24 mouse cellular contexts compared by ENCODE assay signal in genomic region chr5:28157044-28157730, GRCm38 (mm10). TPM values are rescaled to one million over a fixed set of nuclear protein-coding genes. Genes with fewer than 3 reads are reported as not detected.
A peak's percentile ranks its signal among the peaks of the same experiment; 100 is the strongest.
DNase-seq lines count a peak whose midpoint lies in the region; ATAC-seq lines count a peak whose summit lies in the region.
"Had no signal": no experiment of that assay in that cellular context is flagged by ENCODE, and none has a peak within 500 bp of the region (broad histone marks: within the 10 kb centered on the region; RNA-seq: fewer than 3 reads in every experiment).

No protein-coding gene starts in this region.

- H3K9ac ChIP-seq in hindbrain, embryonic 11.5 days (ENCODE audit: low read depth, low read length): no peak overlapping the region
- no peak overlapping the region for H3K9ac ChIP-seq in midbrain, embryonic 16.5 days (ENCODE audit: low read depth, low read length)
- H3K9ac ChIP-seq: embryonic facial prominence, embryonic 15.5 days; forebrain, embryonic 15.5 days; heart, embryonic 15.5 days; limb, embryonic 12.5 days; liver, postnatal 0 days had no signal

- no peaks in the 10 kb centered on the region for H3K9me3 ChIP-seq in hindbrain, embryonic 10.5 days
- H3K9me3 ChIP-seq in hindbrain, embryonic 11.5 days (ENCODE audit: control insufficient read depth, low read length): no peaks in the 10 kb centered on the region
- H3K9me3 ChIP-seq in midbrain, embryonic 10.5 days (replicated peaks): no peaks in the 10 kb centered on the region
- H3K9me3 ChIP-seq in midbrain, embryonic 16.5 days (replicated peaks; ENCODE audit: control insufficient read depth, low read length, poor library complexity, severe bottlenecking): no peaks in the 10 kb centered on the region
- H3K9me3 ChIP-seq: embryonic facial prominence, embryonic 15.5 days; forebrain, embryonic 15.5 days; heart, embryonic 15.5 days; limb, embryonic 12.5 days had no signal

- DNase-seq in hindbrain, embryonic 10.5 days (ENCODE audit: low spot score): no peak
- no peak for DNase-seq in hindbrain, embryonic 11.5 days (ENCODE audit: low spot score)
- peak; percentile 22 for DNase-seq in ZHBTc4 (ENCODE audit: low read depth, low spot score)
- DNase-seq in midbrain, embryonic 10.5 days (ENCODE audit: low spot score): peak; percentile 52
- no peak for DNase-seq in heart, postnatal 10 days
- DNase-seq: adrenal gland, postnatal 10 days; cerebellum, adult 8-10 months; heart, postnatal 4 days; kidney, adult 18-20 months; liver, postnatal 0 days; lung, postnatal 14 days had no signal

- intact Hi-C loops in heart, postnatal 10 days (cut with DNase I): no loop called here

- H3K27me3 ChIP-seq in hindbrain, embryonic 10.5 days (ENCODE audit: insufficient read depth, poor library complexity, severe bottlenecking): peaks cover 99% of the 10 kb centered on the region
- H3K27me3 ChIP-seq in hindbrain, embryonic 11.5 days (ENCODE audit: control insufficient read depth, insufficient read depth, low read length): peaks cover 60% of the 10 kb centered on the region
- H3K27me3 ChIP-seq in midbrain, embryonic 10.5 days (ENCODE audit: low read depth, poor library complexity, severe bottlenecking): peaks cover 100% of the 10 kb centered on the region
- peaks cover 46% of the 10 kb centered on the region for H3K27me3 ChIP-seq in midbrain, embryonic 16.5 days (ENCODE audit: control insufficient read depth, insufficient read depth, low read depth, low read length)

- 3% methylated on average over 9 of the region's 9 CpGs for whole genome bisulfite sequencing in hindbrain, embryonic 10.5 days
- 3% methylated on average over 9 of the region's 9 CpGs for WGBS in hindbrain, embryonic 11.5 days
- WGBS in midbrain, embryonic 10.5 days: 1% methylated on average over 9 of the region's 9 CpGs
- 6% methylated on average over 9 of the region's 9 CpGs for WGBS in midbrain, embryonic 16.5 days

- peaks cover 46% of the 10 kb centered on the region for H3K4me1 ChIP-seq in hindbrain, embryonic 10.5 days (replicated peaks)
- no peaks in the 10 kb centered on the region for H3K4me1 ChIP-seq in hindbrain, embryonic 11.5 days (replicated peaks; ENCODE audit: control insufficient read depth, insufficient read depth, low read length)
- H3K4me1 ChIP-seq in midbrain, embryonic 10.5 days: peaks cover 53% of the 10 kb centered on the region
- peaks cover 6% of the 10 kb centered on the region for H3K4me1 ChIP-seq in midbrain, embryonic 16.5 days (ENCODE audit: control insufficient read depth, insufficient read depth, low read length)

- H3K36me3 ChIP-seq in hindbrain, embryonic 10.5 days: no peaks in the 10 kb centered on the region
- H3K36me3 ChIP-seq in hindbrain, embryonic 11.5 days (ENCODE audit: control insufficient read depth, insufficient read depth, low read length): no peaks in the 10 kb centered on the region
- no peaks in the 10 kb centered on the region for H3K36me3 ChIP-seq in midbrain, embryonic 10.5 days
- no peaks in the 10 kb centered on the region for H3K36me3 ChIP-seq in midbrain, embryonic 16.5 days (ENCODE audit: control insufficient read depth, insufficient read depth, low read length)
- H3K36me3 ChIP-seq: embryonic facial prominence, embryonic 15.5 days; forebrain, embryonic 15.5 days; heart, embryonic 15.5 days; limb, embryonic 12.5 days had no signal

- no peak for ATAC-seq in hindbrain, embryonic 11.5 days (ENCODE audit: low FRiP score)
- ATAC-seq in midbrain, embryonic 16.5 days: no peak
- ATAC-seq in erythroblast, adult 5-6 weeks (replicated peaks; ENCODE audit: low FRiP score, poor library complexity, severe bottlenecking): no peak
- ATAC-seq: CD4-positive, CD25-positive, alpha-beta regulatory T cell, adult 4 months; forebrain, embryonic 15.5 days; liver, postnatal 0 days had no signal

- H3K4me3 ChIP-seq in hindbrain, embryonic 10.5 days: peak overlapping the region; percentile 45
- H3K4me3 ChIP-seq in hindbrain, embryonic 11.5 days (ENCODE audit: low read depth, low read length): no peak overlapping the region
- H3K4me3 ChIP-seq in midbrain, embryonic 10.5 days: peak overlapping the region; percentile 51
- H3K4me3 ChIP-seq in midbrain, embryonic 16.5 days (ENCODE audit: low read depth, low read length): no peak overlapping the region
- H3K4me3 ChIP-seq: forebrain, embryonic 15.5 days had no signal

- H3K27ac ChIP-seq in hindbrain, embryonic 10.5 days: peak overlapping the region; percentile 87; the same call in 1 of the 2 replicates
- H3K27ac ChIP-seq in hindbrain, embryonic 11.5 days (ENCODE audit: low read depth, low read length): no peak overlapping the region
- peak overlapping the region; percentile 91 for H3K27ac ChIP-seq in midbrain, embryonic 10.5 days (replicated peaks)
- H3K27ac ChIP-seq in midbrain, embryonic 16.5 days (ENCODE audit: low read length): no peak overlapping the region
- H3K27ac ChIP-seq: embryonic facial prominence, embryonic 15.5 days; forebrain, embryonic 15.5 days; heart, embryonic 15.5 days; limb, embryonic 12.5 days had no signal

- no peak overlapping the region for H3K4me2 ChIP-seq in hindbrain, embryonic 11.5 days (replicated peaks; ENCODE audit: low read depth, low read length)
- peak overlapping the region; percentile 51 for H3K4me2 ChIP-seq in midbrain, embryonic 16.5 days (ENCODE audit: low read length)
- H3K4me2 ChIP-seq: forebrain, embryonic 15.5 days had no signal

RNA-seq across cellular contexts. Expression of gene En2, which starts 8.3 kb away (rescaled TPM):
- polyA plus RNA-seq in hindbrain, embryonic 10.5 days (2016; fragmentation: Nextera tagmentation; extraction: Ambion mirVana): 0.50 and 0.88 TPM in 2 replicates
- polyA plus RNA-seq in hindbrain, embryonic 11.5 days (2014; fragmentation: Nextera tagmentation; extraction: Ambion mirVana): 1.1 and 1.2 TPM in 2 replicates
- 0.84 and 1.1 TPM in 2 replicates for polyA plus RNA-seq in midbrain, embryonic 10.5 days (2016; fragmentation: Nextera tagmentation; extraction: Ambion mirVana)
- 0.55 and 0.72 TPM in 2 replicates for polyA plus RNA-seq in midbrain, embryonic 16.5 days (2015; fragmentation: Nextera tagmentation; extraction: Ambion mirVana)
- total RNA-seq in erythroblast, adult 5-6 weeks (2015; ENCODE audit: low replicate concordance): not detected in 2 replicates
- total RNA-seq in erythroblast, adult 5-6 weeks (2017; ENCODE audit: low replicate concordance): not detected in 2 replicates
- under 1 TPM in 1 of 2 experiments, not detected in 1; 0.07 TPM for total RNA-seq in heart, postnatal 10 days (2021)
- total RNA-seq: adrenal gland, postnatal 10 days; heart, postnatal 4 days; megakaryocyte progenitor cell, adult 5-6 weeks; monocyte, adult 5-6 weeks; neutrophil, adult 5-6 weeks had no signal
- polyA plus RNA-seq: CD4-positive, CD25-positive, alpha-beta regulatory T cell, adult 4 months; embryonic facial prominence, embryonic 15.5 days; forebrain, embryonic 15.5 days; gonadal fat pad, adult 2 months; heart, embryonic 15.5 days; limb, embryonic 12.5 days; liver, embryonic 11.5 days; liver, postnatal 0 days; stomach, embryonic 16.5 days had no signal

Comparison
In these comparisons a context has a peak if more than half of its experiments do, and no peak if none do; other contexts are left out.
1. H3K27ac ChIP-seq: peak in hindbrain, embryonic 10.5 days (single experiment) and midbrain, embryonic 10.5 days (single experiment); none in hindbrain, embryonic 11.5 days (single experiment) and midbrain, embryonic 16.5 days (single experiment).
2. H3K4me3 ChIP-seq: peak in hindbrain, embryonic 10.5 days (single experiment) and midbrain, embryonic 10.5 days (single experiment); none in hindbrain, embryonic 11.5 days (single experiment) and midbrain, embryonic 16.5 days (single experiment).
3. DNase-seq: peak in ZHBTc4 (single experiment) and midbrain, embryonic 10.5 days (single experiment); none in hindbrain, embryonic 10.5 days (single experiment), hindbrain, embryonic 11.5 days (single experiment) and heart, postnatal 10 days (0 of 2).